Mouse (Mus musculus) heart, postnatal 0 days (tissue): ENCODE data around the gene Ybx2.

Source experiments
- CTCF ChIP-seq: IDR thresholded peaks from 2 replicates; pipeline ENCODE4 v1.5.1; 2016; ENCODE audit warnings: antibody characterized with exemption, control low read depth, low read depth
- EP300 ChIP-seq: IDR thresholded peaks from 2 replicates; pipeline ENCODE4 v1.6.1; 2016; ENCODE audit warnings: antibody characterized with exemption, low read depth

DNA sequence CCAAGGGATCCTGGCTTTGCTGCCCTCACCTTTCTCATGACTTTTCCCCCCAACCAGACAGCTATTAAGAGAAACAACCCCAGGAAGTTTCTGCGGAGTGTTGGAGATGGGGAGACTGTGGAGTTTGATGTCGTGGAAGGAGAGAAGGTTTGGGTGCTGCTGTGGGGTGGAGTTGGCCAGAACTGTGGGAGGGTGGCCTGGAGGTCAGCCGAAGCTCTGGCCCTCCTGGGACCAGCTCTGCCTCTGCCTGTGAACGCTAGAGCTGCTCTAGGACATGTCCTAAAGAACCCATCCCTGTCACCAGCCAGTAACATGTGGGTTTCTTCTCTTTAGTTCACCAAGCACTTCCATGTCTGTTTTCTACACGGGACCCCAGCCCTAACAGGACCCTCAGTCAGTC lies 3.6 kb downstream of the Ybx2 start:
- TF ChIP-seq EP300 (no peak), CTCF (no peak)
